Mouse (Mus musculus): ENCODE data around the gene Tmem231.

Tmem231 gene

DNA sequence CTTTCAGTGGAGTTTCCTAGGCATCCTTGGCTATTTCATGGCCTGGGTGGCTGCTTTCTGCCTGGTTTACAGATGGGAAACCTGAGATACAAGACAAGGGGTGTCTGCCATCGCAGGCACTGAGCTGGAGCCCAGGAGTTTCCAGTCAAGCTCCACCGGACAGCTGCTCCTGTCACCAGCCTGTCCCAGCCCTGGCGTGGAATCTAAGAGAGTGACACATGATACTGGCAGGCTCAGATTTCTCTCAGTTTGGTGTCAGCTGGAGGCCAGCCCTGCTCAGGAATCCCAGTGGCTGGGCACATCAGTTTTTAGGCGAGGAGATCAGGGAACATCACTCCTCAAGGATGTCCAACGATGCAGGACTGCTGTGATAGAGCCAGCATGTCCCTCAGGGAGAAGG lies 31.6 kb downstream of the Tmem231 start:
- DNase-seq = no peak

- no peak for DNase-seq
Measured at GRCm38 (mm10) chr8:111898586-111898985, 35.1 kb downstream of the Tmem231 start.

DNA sequence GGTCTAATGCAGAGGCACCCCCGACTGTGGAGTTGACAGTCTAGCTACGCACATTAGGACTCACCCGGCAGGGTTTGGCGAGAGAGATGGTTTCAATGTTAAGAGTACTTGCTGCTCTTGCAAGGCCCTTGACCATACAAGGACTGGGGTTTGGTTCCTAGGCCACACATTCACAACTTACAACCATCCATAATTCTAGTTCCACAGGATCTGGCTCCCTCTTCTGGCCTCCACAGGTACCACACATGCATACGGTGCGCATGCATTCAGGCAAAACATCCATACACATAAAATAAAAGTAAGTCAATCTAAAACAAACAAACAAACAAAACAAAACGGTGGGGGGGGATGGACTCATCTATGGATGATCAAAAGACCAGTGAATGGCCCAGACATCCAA lies 38.7 kb downstream of the Tmem231 start:
- no peak for DNase-seq

- no peak for DNase-seq
Measured at GRCm38 (mm10) chr8:111892615-111893014, 41.1 kb downstream of the Tmem231 start.

- DNase-seq = no peak
Measured at GRCm38 (mm10) chr8:111891983-111892382, 41.7 kb downstream of the Tmem231 start.

DNA sequence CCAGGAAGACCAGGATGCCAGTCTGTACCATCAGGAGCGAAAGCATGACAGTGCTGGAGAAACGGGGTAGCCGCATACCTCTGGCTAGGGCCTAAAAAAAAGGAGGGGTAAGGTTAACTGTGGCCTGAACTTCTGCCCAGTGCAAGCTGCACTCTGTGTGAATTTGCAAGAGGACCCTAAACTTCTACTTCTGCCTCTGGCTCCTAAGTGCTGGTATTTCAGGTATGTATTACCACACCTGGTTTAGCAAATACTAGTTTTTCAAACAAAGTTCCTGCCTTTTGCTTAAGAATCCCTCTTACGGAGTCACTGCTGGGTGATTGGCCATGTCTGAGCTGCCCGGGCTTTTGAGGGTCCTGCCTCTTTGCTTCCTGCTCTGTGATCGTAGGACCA lies 42.8 kb downstream of the Tmem231 start:
- no peak for DNase-seq

DNA sequence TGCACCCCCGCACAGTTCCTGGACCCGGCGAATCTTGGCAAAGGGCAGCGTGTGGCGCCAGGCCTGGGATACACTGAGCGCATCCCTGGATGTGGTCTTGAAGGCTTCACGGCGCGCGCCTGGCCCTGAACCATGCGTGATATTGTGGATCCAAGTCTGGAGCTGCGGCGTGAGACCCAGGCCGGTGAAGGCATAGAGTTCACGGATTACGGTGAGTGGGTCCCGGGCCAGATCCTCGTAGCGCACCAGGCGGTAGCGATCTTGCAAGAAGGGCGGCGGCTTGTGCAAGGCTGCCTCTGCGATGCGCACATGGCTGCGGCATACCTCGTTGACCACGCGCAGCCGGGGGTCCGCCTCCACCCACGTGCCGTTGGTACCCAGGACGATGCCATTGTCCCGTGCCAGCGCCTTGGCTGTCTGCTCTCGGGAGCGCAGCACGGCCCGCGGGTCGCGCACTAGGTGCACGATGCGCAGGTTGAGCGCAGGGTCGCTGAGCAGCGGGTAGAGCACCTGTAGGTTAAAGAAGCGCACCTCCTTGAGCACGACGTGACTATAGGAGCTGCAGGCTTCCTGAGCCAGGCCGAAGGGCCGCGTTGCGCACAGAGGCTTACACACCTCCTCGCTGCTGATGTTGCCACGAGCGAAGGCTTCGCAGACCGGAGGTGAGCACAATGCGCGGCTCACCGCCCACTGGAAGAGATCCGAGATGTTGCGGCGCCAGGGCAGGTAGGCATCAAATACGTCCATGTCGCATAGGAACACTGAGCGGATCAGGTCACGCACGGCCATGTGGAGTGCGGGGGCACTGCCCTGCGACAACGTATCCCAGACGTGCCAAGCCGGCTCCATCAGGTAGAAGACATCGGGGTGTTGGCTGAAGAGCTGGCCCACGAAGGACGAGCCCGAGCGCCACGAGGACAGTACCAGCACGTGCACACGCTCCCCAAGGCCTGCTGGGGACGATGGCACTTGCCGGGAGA lies 43.5 kb downstream of the Tmem231 start:
- DNase-seq = peak; percentile 56 to 62

GRCm38 (mm10) chr8:111888091-111888650 lies 45.5 kb downstream of the Tmem231 start:
- DNase-seq = peak in 1 of 2 experiments; percentile 32

DNA sequence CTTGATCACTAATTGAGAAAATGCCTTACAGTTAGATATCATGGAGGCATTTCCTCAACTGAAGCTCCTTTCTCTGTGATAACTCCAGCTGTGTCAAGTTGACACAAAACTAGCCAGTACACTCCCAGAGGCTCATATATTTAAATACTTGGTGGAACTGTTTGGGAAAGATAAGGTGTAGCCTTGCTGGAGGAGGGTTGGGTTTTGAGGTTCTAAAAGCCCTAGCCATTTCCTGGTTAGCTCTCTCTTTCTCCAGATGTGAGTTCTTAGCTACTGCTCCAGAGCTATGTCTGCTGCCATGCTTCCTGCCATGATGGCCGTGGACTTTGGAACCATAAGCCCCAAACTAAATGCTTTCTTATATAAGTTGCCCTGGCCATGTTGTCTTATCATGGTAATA lies 46.2 kb downstream of the Tmem231 start:
- no peak for DNase-seq

DNA sequence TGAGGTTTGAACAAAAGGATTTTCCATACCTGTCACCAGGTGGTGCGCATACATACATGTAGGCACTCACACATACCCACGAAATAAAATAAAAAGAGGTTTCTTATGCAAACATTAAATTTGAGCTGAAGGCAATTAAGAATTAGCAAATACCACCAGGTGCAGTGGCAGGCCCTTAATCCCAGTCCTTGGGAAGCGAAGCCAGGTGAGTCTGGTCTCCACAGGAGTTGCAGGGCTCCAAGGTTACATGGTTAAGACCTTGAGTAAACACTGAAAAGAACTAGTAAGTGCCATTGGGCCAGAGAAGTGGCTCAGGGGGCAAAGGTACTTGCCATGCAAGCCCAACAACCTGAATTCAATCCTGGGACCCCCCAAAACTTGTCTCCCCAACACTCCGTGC lies 50.1 kb downstream of the Tmem231 start:
- no peak for DNase-seq

DNA sequence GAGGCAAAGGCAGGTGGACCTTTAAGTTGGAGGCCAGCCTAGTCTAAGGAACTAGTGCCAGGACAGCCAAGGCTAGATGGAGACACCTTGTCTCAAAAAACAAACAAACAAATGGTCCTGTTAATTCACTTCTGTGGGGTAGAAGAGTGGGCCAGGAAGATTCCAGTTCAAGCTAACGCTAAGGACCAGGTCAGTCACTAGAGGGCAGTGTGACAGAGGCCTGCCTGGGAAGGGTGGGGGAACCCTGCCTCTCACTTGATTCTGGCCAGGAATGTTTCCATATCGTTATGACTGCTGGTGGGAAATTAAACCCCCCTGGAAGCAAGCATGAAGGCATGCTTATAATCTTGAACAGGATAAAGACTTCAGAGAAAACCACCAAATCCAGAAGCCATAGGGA lies 52.1 kb downstream of the Tmem231 start:
- peak; percentile 77 to 81 for DNase-seq

DNA sequence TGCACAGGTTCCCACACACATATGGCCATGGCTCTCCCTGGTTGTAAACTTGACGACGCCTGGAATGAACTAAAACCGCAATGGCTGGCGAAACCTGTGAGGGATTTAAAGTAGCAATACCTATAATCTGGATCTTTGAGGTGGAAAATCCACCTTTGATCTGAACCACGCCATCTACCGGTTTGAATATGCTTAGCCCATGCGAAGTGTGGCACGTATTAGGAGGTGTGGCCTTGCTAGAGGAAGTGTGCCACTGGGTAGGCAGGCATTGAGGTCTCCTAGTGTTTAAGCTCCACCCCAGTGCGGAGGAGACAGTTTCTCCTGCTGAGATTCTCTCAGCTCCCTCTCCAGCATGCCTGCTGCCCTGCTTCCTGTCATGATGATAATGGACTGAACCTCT lies 56.0 kb downstream of the Tmem231 start:
- no peak for DNase-seq

- DNase-seq = peak; percentile 99 to 100
Measured at GRCm38 (mm10) chr8:111876355-111876948, 57.2 kb downstream of the Tmem231 start, which contains the start of gene Tmem170. TSS of gene Tmem170 (minus strand) at chr8:111876750.

DNA sequence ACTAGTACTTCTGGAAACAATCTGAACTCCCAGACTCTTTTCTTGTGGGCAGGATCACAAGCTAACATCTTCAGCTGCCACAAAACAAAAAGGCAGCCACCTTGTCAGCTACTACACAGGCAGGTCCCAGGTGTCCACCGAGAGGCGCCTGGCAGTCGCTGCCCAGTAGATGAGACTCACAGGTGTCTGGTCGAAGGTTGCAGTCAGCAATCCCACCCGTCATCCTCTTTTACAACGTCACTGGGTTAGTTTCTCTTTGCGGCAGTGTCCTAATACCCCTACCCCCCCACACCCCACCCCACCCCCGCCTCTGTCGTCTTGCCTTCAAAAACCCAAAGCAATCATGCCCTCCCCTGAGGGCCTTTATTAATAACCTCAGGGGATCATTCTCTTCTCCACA lies 57.9 kb downstream of the Tmem231 start:
- peak; percentile 23 to 32 for DNase-seq

DNA sequence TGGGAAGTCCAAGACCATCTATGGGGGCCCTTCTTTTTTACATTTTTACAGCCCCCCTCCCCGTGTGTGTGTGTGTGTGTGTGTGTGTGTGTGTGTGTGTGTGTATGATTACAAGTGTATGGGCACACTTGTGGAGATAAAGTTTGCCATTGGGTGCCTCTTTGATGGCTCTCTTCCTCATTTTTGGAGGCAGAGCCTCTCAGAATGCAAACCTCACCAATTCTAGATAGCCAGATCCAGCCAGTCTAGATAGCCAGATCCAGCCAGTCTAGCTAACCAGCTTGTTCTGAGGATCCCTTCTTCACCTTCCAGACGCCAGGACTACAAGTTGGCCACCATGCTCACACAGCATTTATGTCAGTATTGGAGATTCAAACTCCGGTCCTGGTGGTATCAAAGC lies 62.4 kb downstream of the Tmem231 start:
- no peak for DNase-seq

DNA sequence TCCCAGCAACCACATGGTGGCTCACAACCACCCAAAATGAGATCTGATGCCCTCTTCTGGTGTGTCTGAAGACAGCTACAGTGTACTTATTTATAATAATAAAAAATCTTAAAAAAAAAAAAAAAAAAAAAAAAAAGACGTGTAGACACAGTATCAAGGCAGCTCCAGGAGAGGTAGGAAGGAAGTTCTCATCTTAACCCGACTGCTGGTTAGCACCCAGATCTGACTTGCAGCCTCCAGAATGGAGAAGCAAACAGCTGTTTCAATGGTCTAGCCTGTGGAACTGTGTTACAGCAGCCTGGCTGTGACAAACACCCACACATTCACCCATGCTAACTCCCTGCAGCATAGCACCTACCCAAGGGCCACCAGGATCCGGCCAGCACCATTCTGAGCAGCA lies 63.3 kb downstream of the Tmem231 start:
- DNase-seq = no peak

- DNase-seq = no peak
Measured at GRCm38 (mm10) chr8:111868664-111869063, 65.0 kb downstream of the Tmem231 start.

DNA sequence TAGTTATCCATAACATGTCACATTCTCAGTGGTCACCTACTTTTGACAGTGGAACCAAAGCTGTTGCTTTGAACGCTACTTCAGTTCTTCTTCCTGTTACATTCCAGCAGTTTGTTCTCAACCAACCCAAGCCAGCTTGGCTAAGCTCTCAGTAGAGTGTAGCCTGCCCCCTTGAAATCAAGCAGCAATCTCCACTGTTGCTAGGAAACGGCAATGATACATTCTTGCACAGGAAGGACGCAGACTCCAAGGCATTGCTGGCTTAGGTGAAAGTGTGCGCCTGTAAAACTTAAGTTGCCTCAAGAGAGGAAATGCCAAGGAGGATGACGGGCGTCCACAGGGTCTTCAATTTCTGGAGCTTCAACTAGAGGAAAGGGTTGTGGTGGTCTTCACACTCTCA lies 67.8 kb downstream of the Tmem231 start:
- no peak for DNase-seq

DNA sequence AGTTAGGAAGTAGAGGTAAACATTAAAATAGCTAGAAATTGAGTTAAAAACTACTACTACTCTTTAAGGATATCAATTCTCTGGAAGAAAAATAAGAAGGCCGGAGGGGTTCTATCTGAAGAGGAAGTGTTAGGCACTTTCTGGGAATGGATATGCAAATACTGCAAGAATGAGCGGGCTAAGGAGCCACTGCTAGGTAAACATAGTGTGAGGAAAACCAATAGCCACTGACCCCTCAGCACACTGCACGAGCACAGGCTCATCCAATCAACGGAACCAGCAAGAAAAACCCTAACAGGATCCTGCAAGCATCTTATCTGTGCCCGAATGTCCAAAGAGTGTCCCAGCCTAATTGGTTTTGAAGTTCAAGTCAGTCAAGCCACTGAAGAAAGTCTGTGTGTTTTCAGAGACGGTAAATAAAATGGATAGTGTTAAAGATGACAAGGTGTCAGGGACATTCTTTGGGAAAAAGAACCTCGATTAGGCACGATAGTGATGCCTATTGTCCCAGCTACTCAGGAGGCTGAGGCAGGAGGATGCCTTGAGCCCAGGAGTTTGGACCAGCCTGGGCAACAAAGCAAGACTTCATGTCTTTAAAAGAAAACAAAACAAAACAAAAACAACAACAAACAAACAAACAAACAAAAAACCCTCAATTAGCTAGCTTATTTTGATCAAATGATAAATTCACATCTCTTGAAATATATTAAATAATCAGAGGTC lies 68.4 kb downstream of the Tmem231 start:
- no peak for DNase-seq

DNA sequence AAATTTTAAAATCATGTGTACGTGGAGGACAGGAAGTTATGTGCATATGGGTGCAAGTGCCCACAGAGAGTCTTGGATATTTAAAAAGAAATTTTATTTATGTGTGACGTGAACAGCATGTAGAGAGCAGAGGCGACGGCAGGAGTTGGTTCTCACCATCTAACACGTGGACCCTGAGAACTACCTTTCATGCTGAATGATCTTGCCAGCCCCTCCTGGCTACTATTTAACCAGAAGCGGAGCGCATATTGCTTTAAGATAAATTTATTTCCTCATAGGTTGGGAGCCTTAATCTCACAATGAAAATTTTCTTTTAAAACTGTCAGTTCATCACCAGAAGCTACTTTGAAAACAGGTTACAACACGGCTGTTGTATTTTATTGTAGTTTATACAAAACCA lies 69.0 kb downstream of the Tmem231 start:
- DNase-seq = no peak

DNA sequence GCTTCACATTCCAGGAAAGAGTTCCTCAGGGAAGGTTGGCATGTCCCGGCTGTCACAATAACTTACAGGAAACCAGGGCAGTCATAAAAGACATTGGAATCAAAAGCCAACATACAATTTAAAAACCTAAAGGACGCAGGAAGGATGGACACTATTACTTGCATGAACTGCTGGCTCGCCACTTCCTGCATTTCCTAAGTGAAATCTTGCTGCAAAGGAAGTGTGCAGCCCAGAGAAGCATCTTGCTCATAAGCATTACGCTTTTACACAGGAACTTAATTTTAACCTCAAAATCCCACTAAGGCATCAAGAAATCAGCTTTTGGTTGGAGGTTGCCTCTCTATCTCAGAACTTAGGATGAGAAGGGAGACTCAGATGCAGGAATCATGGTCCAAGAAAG lies 70.4 kb downstream of the Tmem231 start:
- no peak for DNase-seq
